Mouse (Mus musculus) CH12.LX (cell line): ENCODE measurements at regions not wholly inside any gene's neighbourhood (a gene's known extent, or its start where the extent isn't known, plus 50 kb on each side); places are given as distances from the start of the nearest gene placed in this dataset.

ENCODE experiments used
- DNase-seq: peaks from one replicate; pipeline ENCODE4 v3.0.0-alpha.2; 2013; ENCODE audit errors: extremely low read depth
- H3K27ac ChIP-seq: 2 replicates; pipeline ENCODE4 v1.5.1; 2012; ENCODE audit warnings: low read depth, mild to moderate bottlenecking, control low read depth, moderate library complexity; ENCODE audit not compliant: insufficient read depth
- H3K27me3 ChIP-seq: replicated peaks from 2 replicates; pipeline ENCODE3; 2012; ENCODE audit warnings: inconsistent platforms
- H3K36me3 ChIP-seq, 2 experiments: replicated peaks in 1 of 2; 2 replicates each; pipeline versions ENCODE3 to v1.6.1; 2012; ENCODE audit warnings: inconsistent platforms in 1 of 2, low read length in 1 of 2, mild to moderate bottlenecking in 1 of 2, mixed read lengths in 1 of 2, moderate library complexity in 1 of 2; ENCODE audit not compliant: control insufficient read depth in 1 of 2, insufficient read depth in 1 of 2
- H3K4me1 ChIP-seq, 2 experiments: 2 replicates each; pipeline ENCODE4 v1.6.1; 2012; ENCODE audit warnings: inconsistent platforms in 1 of 2, moderate library complexity in 1 of 2; ENCODE audit not compliant: insufficient read depth in 2 of 2, control insufficient read depth in 1 of 2
- H3K4me2 ChIP-seq: 2 replicates; pipeline ENCODE4 v1.6.1; 2012; ENCODE audit warnings: low read depth, mild to moderate bottlenecking, control low read depth; ENCODE audit not compliant: poor library complexity, insufficient read depth, severe bottlenecking
- H3K4me3 ChIP-seq, 3 experiments: fragments of 150-350 bp in 1 of 3; sonication (generic) in 1 of 3; replicated peaks in 1 of 3; 2 replicates each; pipeline versions ENCODE3 to v1.5.1; 2011 to 2012; ENCODE audit warnings: low read depth in 2 of 3, low read length in 2 of 3, mild to moderate bottlenecking in 2 of 3, moderate library complexity in 2 of 3, control low read depth in 1 of 3, improper control_type of control experiment in 1 of 3, inconsistent platforms in 1 of 3, mixed read lengths in 1 of 3; ENCODE audit not compliant: poor library complexity in 1 of 3
- H3K79me2 ChIP-seq: replicated peaks from 2 replicates; pipeline ENCODE4 v1.6.1; 2012; ENCODE audit warnings: mild to moderate bottlenecking, moderate library complexity; ENCODE audit not compliant: control insufficient read depth, poor library complexity, insufficient read depth, severe bottlenecking; ENCODE audit errors: extremely low read depth
- H3K9ac ChIP-seq: 2 replicates; pipeline ENCODE4 v1.6.1; 2012; ENCODE audit warnings: low read depth, mild to moderate bottlenecking, control low read depth, moderate library complexity; ENCODE audit not compliant: insufficient read depth
- H3K9me3 ChIP-seq: replicated peaks from 2 replicates; pipeline ENCODE3; 2012; ENCODE audit warnings: low read length, inconsistent platforms, mixed read lengths
- BHLHE40 ChIP-seq: IDR thresholded peaks from 2 replicates; pipeline ENCODE4 v1.6.1; 2011; ENCODE audit warnings: mild to moderate bottlenecking, low read depth, low read length, improper control_type of control experiment
- CHD1 ChIP-seq: IDR thresholded peaks from 2 replicates; pipeline ENCODE4 v1.6.1; 2012; ENCODE audit warnings: low read depth, low read length, improper control_type of control experiment, inconsistent platforms
- CHD2 ChIP-seq: IDR thresholded peaks from 2 replicates; pipeline ENCODE4 v1.6.1; 2011; ENCODE audit warnings: low read length, improper control_type of control experiment
- CTCF ChIP-seq, 2 experiments: IDR thresholded peaks in 1 of 2; conservative IDR thresholded peaks in 1 of 2; 2 replicates each; pipeline ENCODE4 v1.5.1; 2011 to 2012; ENCODE audit warnings: low read depth in 2 of 2, low read length in 2 of 2, improper control_type of control experiment in 1 of 2, inconsistent platforms in 1 of 2, mild to moderate bottlenecking in 1 of 2, moderate library complexity in 1 of 2
- E2F4 ChIP-seq: IDR thresholded peaks from 2 replicates; pipeline ENCODE4 v1.6.1; 2011; ENCODE audit warnings: low read depth, low read length, improper control_type of control experiment; ENCODE audit not compliant: insufficient replicate concordance
- ELF1 ChIP-seq: IDR thresholded peaks from 2 replicates; pipeline ENCODE4 v1.6.1; 2014; ENCODE audit warnings: low read depth, mild to moderate bottlenecking, inconsistent platforms, low read length, improper control_type of control experiment
- EP300 ChIP-seq: IDR thresholded peaks from 2 replicates; pipeline ENCODE4 v1.6.1; 2011; ENCODE audit warnings: low read length, improper control_type of control experiment
- ETS1 ChIP-seq: conservative IDR thresholded peaks from 2 replicates; pipeline ENCODE4 v1.6.1; 2012; ENCODE audit warnings: low read depth, mild to moderate bottlenecking, inconsistent platforms, low read length, improper control_type of control experiment, moderate library complexity
- IRF4 ChIP-seq: IDR thresholded peaks from 2 replicates; pipeline ENCODE4 v1.6.1; 2014; ENCODE audit warnings: low read depth, mild to moderate bottlenecking, inconsistent platforms, low read length, improper control_type of control experiment
- JUND ChIP-seq: conservative IDR thresholded peaks from 2 replicates; pipeline ENCODE4 v1.6.1; 2011; ENCODE audit warnings: low read depth, low read length, improper control_type of control experiment
- KAT2A ChIP-seq: IDR thresholded peaks from 2 replicates; pipeline ENCODE4 v1.6.1; 2012; ENCODE audit warnings: low read length, improper control_type of control experiment, inconsistent platforms; ENCODE audit not compliant: insufficient replicate concordance
- MEF2A ChIP-seq: IDR thresholded peaks from 2 replicates; pipeline ENCODE4 v1.6.1; 2014; ENCODE audit warnings: low read depth, mild to moderate bottlenecking, inconsistent platforms, low read length, improper control_type of control experiment, borderline replicate concordance
- MXI1 ChIP-seq: IDR thresholded peaks from 2 replicates; pipeline ENCODE4 v1.6.1; 2011; ENCODE audit warnings: mild to moderate bottlenecking, low read depth, low read length, improper control_type of control experiment
- NELFE ChIP-seq: IDR thresholded peaks from 2 replicates; pipeline ENCODE4 v1.6.1; 2011; ENCODE audit warnings: low read depth, low read length, improper control_type of control experiment
- NRF1 ChIP-seq: IDR thresholded peaks from 2 replicates; pipeline ENCODE4 v1.6.1; 2014; ENCODE audit warnings: low read depth, mild to moderate bottlenecking, inconsistent platforms, low read length, improper control_type of control experiment, moderate library complexity
- RAD21 ChIP-seq: IDR thresholded peaks from 2 replicates; pipeline ENCODE4 v1.6.1; 2011; ENCODE audit warnings: low read depth, mild to moderate bottlenecking, low read length, improper control_type of control experiment, moderate library complexity
- RCOR1 ChIP-seq: conservative IDR thresholded peaks from 2 replicates; pipeline ENCODE4 v1.6.1; 2012; ENCODE audit warnings: low read depth, mild to moderate bottlenecking, inconsistent platforms, low read length, improper control_type of control experiment
- SIN3A ChIP-seq: IDR thresholded peaks from 2 replicates; pipeline ENCODE4 v1.6.1; 2012; ENCODE audit warnings: low read length, improper control_type of control experiment, inconsistent platforms
- SMC3 ChIP-seq: IDR thresholded peaks from 2 replicates; pipeline ENCODE4 v1.6.1; 2011; ENCODE audit warnings: low read depth, low read length, improper control_type of control experiment
- TCF12 ChIP-seq: IDR thresholded peaks from 2 replicates; pipeline ENCODE4 v1.6.1; 2014; ENCODE audit warnings: low read depth, mild to moderate bottlenecking, inconsistent platforms, low read length, improper control_type of control experiment
- UBTF ChIP-seq: IDR thresholded peaks from 2 replicates; pipeline ENCODE4 v1.6.1; 2012; ENCODE audit warnings: low read depth, mild to moderate bottlenecking, inconsistent platforms, low read length, improper control_type of control experiment, moderate library complexity
- USF1 ChIP-seq: IDR thresholded peaks from 2 replicates; pipeline ENCODE4 v1.6.1; 2014; ENCODE audit warnings: low read depth, mild to moderate bottlenecking, inconsistent platforms, low read length, improper control_type of control experiment
- USF2 ChIP-seq: conservative IDR thresholded peaks from 2 replicates; pipeline ENCODE4 v1.6.1; 2011; ENCODE audit warnings: low read depth, low read length, improper control_type of control experiment
- ZC3H11A ChIP-seq: IDR thresholded peaks from 2 replicates; pipeline ENCODE4 v1.6.1; 2012; ENCODE audit warnings: low read depth, mild to moderate bottlenecking, inconsistent platforms, low read length, improper control_type of control experiment
- ZKSCAN1 ChIP-seq: IDR thresholded peaks from 2 replicates; pipeline ENCODE4 v1.6.1; 2012; ENCODE audit warnings: low read depth, inconsistent platforms, low read length, improper control_type of control experiment, borderline replicate concordance
- ZMIZ1 ChIP-seq: IDR thresholded peaks from 2 replicates; pipeline ENCODE4 v1.6.1; 2012; ENCODE audit warnings: low read depth, mild to moderate bottlenecking, inconsistent platforms, low read length, improper control_type of control experiment
- dilution Hi-C: fragments of 300-500 bp; cut with MboI; formaldehyde crosslinking; loops from 2 replicates; pipeline ENCODE4 v1.14.3; 2020; ENCODE audit warnings: low sequenced_read_pairs; ENCODE audit not compliant: extremely low pct_unique_long_range_greater_than_20kb, extremely low pct_ligation_motif_present
- in situ Hi-C: fragments of 300-500 bp; cut with MboI; formaldehyde crosslinking; loops from 3 replicates; pipeline ENCODE4 v1.14.3; 2019; ENCODE audit warnings: low sequenced_read_pairs, low pct_ligation_motif_present, low pct_unique_long_range_greater_than_20kb, mixed read lengths

DNA sequence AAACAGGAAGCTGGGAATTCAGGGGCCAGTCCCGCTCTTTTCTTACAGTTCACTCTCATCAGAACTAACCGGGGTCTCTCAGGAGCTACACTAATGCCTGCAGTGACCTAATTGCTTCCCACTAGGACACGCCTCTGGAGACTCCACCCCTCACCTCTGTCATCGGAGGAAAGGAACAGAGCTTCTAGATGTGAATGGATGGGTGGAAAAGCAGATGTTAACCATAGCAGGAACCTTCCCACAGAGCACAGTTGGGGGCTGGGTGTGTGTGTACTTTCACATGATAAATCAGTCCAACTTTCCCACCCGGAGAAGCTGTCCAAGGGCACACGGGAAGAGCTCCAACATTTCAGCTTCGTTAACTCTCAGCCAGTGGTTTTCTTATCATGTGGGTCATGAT lies 63.8 kb upstream of the Dlk1 start:
- no peaks in the 10 kb centered on the region for H3K79me2 ChIP-seq
- H3K36me3 ChIP-seq: no peaks in the 10 kb centered on the region
- H3K27ac ChIP-seq: no peak overlapping the region
- no peaks in the 10 kb centered on the region for H3K4me1 ChIP-seq
- no peak for TF ChIP-seq ZMIZ1
- TF ChIP-seq ELF1: no peak
- TF ChIP-seq IRF4: no peak
- TF ChIP-seq JUND: no peak
- TF ChIP-seq USF2: no peak
- TF ChIP-seq RCOR1: no peak
- TF ChIP-seq CTCF (conservative IDR thresholded peaks at IDR 0.05 in 1 of 2, IDR thresholded peaks at IDR 0.05 in 1 of 2; ENCODE audit: low read depth in 2 of 2, low read length in 2 of 2): no peak
- no peak for TF ChIP-seq ETS1
- no peak for TF ChIP-seq BHLHE40
- TF ChIP-seq MEF2A: no peak
- no peak for TF ChIP-seq E2F4
- TF ChIP-seq CHD1: no peak
- TF ChIP-seq, all 38 proteins: peak for 0
- dilution Hi-C loops: no loop called here
- DNase-seq: no peak
- peaks cover 51% of the 10 kb centered on the region for H3K9me3 ChIP-seq
- H3K4me3 ChIP-seq: no peak overlapping the region
- no peak overlapping the region for H3K4me2 ChIP-seq
- in situ Hi-C loops: loop anchor here (25.0 kb wide), 1 partner anchor 326 kb away; the partner anchor contains the start of gene Begain
- H3K27me3 ChIP-seq: no peaks in the 10 kb centered on the region
- H3K9ac ChIP-seq: no peak overlapping the region

- dilution Hi-C loops (no loop called here), in situ Hi-C loops (loop anchor here (25.0 kb wide), 1 partner anchor 328 kb away; the partner anchor contains the start of gene Begain)
- no peaks in the 10 kb centered on the region for H3K79me2 ChIP-seq
- H3K27me3 ChIP-seq: no peaks in the 10 kb centered on the region
- DNase-seq: no peak
- H3K4me1 ChIP-seq: no peaks in the 10 kb centered on the region
- H3K4me2 ChIP-seq: no peak overlapping the region
- H3K36me3 ChIP-seq: no peaks in the 10 kb centered on the region
- H3K9ac ChIP-seq: no peak overlapping the region
- H3K4me3 ChIP-seq: no peak overlapping the region
- peaks cover 65% of the 10 kb centered on the region for H3K9me3 ChIP-seq
- no peak for TF ChIP-seq SIN3A
- TF ChIP-seq MXI1: no peak
- no peak for TF ChIP-seq CHD1
- no peak for TF ChIP-seq KAT2A
- no peak for TF ChIP-seq TCF12
- no peak for TF ChIP-seq ZC3H11A
- TF ChIP-seq EP300: no peak
- TF ChIP-seq CHD2: no peak
- no peak for TF ChIP-seq JUND
- no peak for TF ChIP-seq UBTF
- TF ChIP-seq SMC3: no peak
- no peak for TF ChIP-seq NELFE
- TF ChIP-seq ZKSCAN1: no peak
- TF ChIP-seq E2F4: no peak
- no peak for TF ChIP-seq RAD21
- no peak for TF ChIP-seq NRF1
- TF ChIP-seq USF1: no peak
- TF ChIP-seq CTCF (conservative IDR thresholded peaks at IDR 0.05 in 1 of 2, IDR thresholded peaks at IDR 0.05 in 1 of 2; ENCODE audit: low read depth in 2 of 2, low read length in 2 of 2): no peak
- no peak overlapping the region for H3K27ac ChIP-seq
Observed at GRCm38 (mm10) chr12:109390388-109390920, 62.2 kb upstream of the Dlk1 start.
